Mouse (Mus musculus) CH12.LX (cell line): ENCODE measurements around the gene Elp6. TPM values are rescaled to one million over a fixed set of nuclear protein-coding genes. Genes with fewer than 3 reads are reported as not detected.

Experiments used
- DNase-seq: peaks from one replicate; pipeline ENCODE4 v3.0.0-alpha.2; 2013; ENCODE audit errors: extremely low read depth
- H3K27ac ChIP-seq: 2 replicates; pipeline ENCODE4 v1.5.1; 2012; ENCODE audit warnings: low read depth, mild to moderate bottlenecking, control low read depth, moderate library complexity; ENCODE audit not compliant: insufficient read depth
- H3K27me3 ChIP-seq: replicated peaks from 2 replicates; pipeline ENCODE3; 2012; ENCODE audit warnings: inconsistent platforms
- H3K36me3 ChIP-seq, 2 experiments: replicated peaks in 1 of 2; 2 replicates each; pipeline versions ENCODE3 to v1.6.1; 2012; ENCODE audit warnings: inconsistent platforms in 1 of 2, low read length in 1 of 2, mild to moderate bottlenecking in 1 of 2, mixed read lengths in 1 of 2, moderate library complexity in 1 of 2; ENCODE audit not compliant: control insufficient read depth in 1 of 2, insufficient read depth in 1 of 2
- H3K4me1 ChIP-seq, 2 experiments: 2 replicates each; pipeline ENCODE4 v1.6.1; 2012; ENCODE audit warnings: inconsistent platforms in 1 of 2, moderate library complexity in 1 of 2; ENCODE audit not compliant: insufficient read depth in 2 of 2, control insufficient read depth in 1 of 2
- H3K4me2 ChIP-seq: 2 replicates; pipeline ENCODE4 v1.6.1; 2012; ENCODE audit warnings: low read depth, mild to moderate bottlenecking, control low read depth; ENCODE audit not compliant: poor library complexity, insufficient read depth, severe bottlenecking
- H3K4me3 ChIP-seq, 3 experiments: fragments of 150-350 bp in 1 of 3; sonication (generic) in 1 of 3; replicated peaks in 1 of 3; 2 replicates each; pipeline versions ENCODE3 to v1.5.1; 2011 to 2012; ENCODE audit warnings: low read depth in 2 of 3, low read length in 2 of 3, mild to moderate bottlenecking in 2 of 3, moderate library complexity in 2 of 3, control low read depth in 1 of 3, improper control_type of control experiment in 1 of 3, inconsistent platforms in 1 of 3, mixed read lengths in 1 of 3; ENCODE audit not compliant: poor library complexity in 1 of 3
- H3K79me2 ChIP-seq: replicated peaks from 2 replicates; pipeline ENCODE4 v1.6.1; 2012; ENCODE audit warnings: mild to moderate bottlenecking, moderate library complexity; ENCODE audit not compliant: control insufficient read depth, poor library complexity, insufficient read depth, severe bottlenecking; ENCODE audit errors: extremely low read depth
- H3K9ac ChIP-seq: 2 replicates; pipeline ENCODE4 v1.6.1; 2012; ENCODE audit warnings: low read depth, mild to moderate bottlenecking, control low read depth, moderate library complexity; ENCODE audit not compliant: insufficient read depth
- H3K9me3 ChIP-seq: replicated peaks from 2 replicates; pipeline ENCODE3; 2012; ENCODE audit warnings: low read length, inconsistent platforms, mixed read lengths
- BHLHE40 ChIP-seq: IDR thresholded peaks from 2 replicates; pipeline ENCODE4 v1.6.1; 2011; ENCODE audit warnings: mild to moderate bottlenecking, low read depth, low read length, improper control_type of control experiment
- CHD2 ChIP-seq: IDR thresholded peaks from 2 replicates; pipeline ENCODE4 v1.6.1; 2011; ENCODE audit warnings: low read length, improper control_type of control experiment
- ELF1 ChIP-seq: IDR thresholded peaks from 2 replicates; pipeline ENCODE4 v1.6.1; 2014; ENCODE audit warnings: low read depth, mild to moderate bottlenecking, inconsistent platforms, low read length, improper control_type of control experiment
- EP300 ChIP-seq: IDR thresholded peaks from 2 replicates; pipeline ENCODE4 v1.6.1; 2011; ENCODE audit warnings: low read length, improper control_type of control experiment
- ETS1 ChIP-seq: conservative IDR thresholded peaks from 2 replicates; pipeline ENCODE4 v1.6.1; 2012; ENCODE audit warnings: low read depth, mild to moderate bottlenecking, inconsistent platforms, low read length, improper control_type of control experiment, moderate library complexity
- GABPA ChIP-seq: IDR thresholded peaks from 2 replicates; pipeline ENCODE4 v1.6.1; 2012; ENCODE audit warnings: low read depth, low read length, improper control_type of control experiment, inconsistent platforms; ENCODE audit not compliant: insufficient replicate concordance
- HCFC1 ChIP-seq: IDR thresholded peaks from 2 replicates; pipeline ENCODE4 v1.6.1; 2012; ENCODE audit warnings: low read depth, mild to moderate bottlenecking, inconsistent platforms, low read length, improper control_type of control experiment
- IRF4 ChIP-seq: IDR thresholded peaks from 2 replicates; pipeline ENCODE4 v1.6.1; 2014; ENCODE audit warnings: low read depth, mild to moderate bottlenecking, inconsistent platforms, low read length, improper control_type of control experiment
- JUN ChIP-seq: IDR thresholded peaks from 2 replicates; pipeline ENCODE4 v1.6.1; 2011; ENCODE audit warnings: low read depth, mild to moderate bottlenecking, low read length, improper control_type of control experiment, moderate library complexity; ENCODE audit not compliant: insufficient read depth
- JUND ChIP-seq: conservative IDR thresholded peaks from 2 replicates; pipeline ENCODE4 v1.6.1; 2011; ENCODE audit warnings: low read depth, low read length, improper control_type of control experiment
- MAFK ChIP-seq: IDR thresholded peaks from 2 replicates; pipeline ENCODE4 v1.6.1; 2011; ENCODE audit warnings: low read length, improper control_type of control experiment; ENCODE audit not compliant: insufficient replicate concordance
- MAZ ChIP-seq: IDR thresholded peaks from 2 replicates; pipeline ENCODE4 v1.6.1; 2012; ENCODE audit warnings: low read depth, mild to moderate bottlenecking, inconsistent platforms, low read length, improper control_type of control experiment, moderate library complexity
- MEF2A ChIP-seq: IDR thresholded peaks from 2 replicates; pipeline ENCODE4 v1.6.1; 2014; ENCODE audit warnings: low read depth, mild to moderate bottlenecking, inconsistent platforms, low read length, improper control_type of control experiment, borderline replicate concordance
- NRF1 ChIP-seq: IDR thresholded peaks from 2 replicates; pipeline ENCODE4 v1.6.1; 2014; ENCODE audit warnings: low read depth, mild to moderate bottlenecking, inconsistent platforms, low read length, improper control_type of control experiment, moderate library complexity
- PAX5 ChIP-seq: IDR thresholded peaks from 2 replicates; pipeline ENCODE4 v1.6.1; 2012; ENCODE audit warnings: low read length, inconsistent platforms, mixed read lengths
- POLR2AphosphoS2 ChIP-seq: IDR thresholded peaks from 2 replicates; pipeline ENCODE4 v1.6.1; 2011; ENCODE audit warnings: low read depth, low read length, improper control_type of control experiment
- RCOR1 ChIP-seq: conservative IDR thresholded peaks from 2 replicates; pipeline ENCODE4 v1.6.1; 2012; ENCODE audit warnings: low read depth, mild to moderate bottlenecking, inconsistent platforms, low read length, improper control_type of control experiment
- SMC3 ChIP-seq: IDR thresholded peaks from 2 replicates; pipeline ENCODE4 v1.6.1; 2011; ENCODE audit warnings: low read depth, low read length, improper control_type of control experiment
- TCF12 ChIP-seq: IDR thresholded peaks from 2 replicates; pipeline ENCODE4 v1.6.1; 2014; ENCODE audit warnings: low read depth, mild to moderate bottlenecking, inconsistent platforms, low read length, improper control_type of control experiment
- ZNF384 ChIP-seq: IDR thresholded peaks from 2 replicates; pipeline ENCODE4 v1.6.1; 2012; ENCODE audit warnings: low read depth, low read length, improper control_type of control experiment, inconsistent platforms
- dilution Hi-C: fragments of 300-500 bp; cut with MboI; formaldehyde crosslinking; loops from 2 replicates; pipeline ENCODE4 v1.14.3; 2020; ENCODE audit warnings: low sequenced_read_pairs; ENCODE audit not compliant: extremely low pct_unique_long_range_greater_than_20kb, extremely low pct_ligation_motif_present
- in situ Hi-C: fragments of 300-500 bp; cut with MboI; formaldehyde crosslinking; loops from 3 replicates; pipeline ENCODE4 v1.14.3; 2019; ENCODE audit warnings: low sequenced_read_pairs, low pct_ligation_motif_present, low pct_unique_long_range_greater_than_20kb, mixed read lengths
- polyA plus RNA-seq: library from polyadenylated mRNA; unstranded; fragments of >175 nt; gene quantifications from 2 replicates; pipeline ENCODE4 v1.2.1, GENCODE M21; 2012; ENCODE audit warnings: low read depth; ENCODE audit not compliant: insufficient read length
- total RNA-seq, 2 experiments: library from RNA; depleted of rRNA; stranded (reverse); fragments of 300-350 nt in 1 of 2; fragments of >200 nt in 1 of 2; gene quantifications; 2 replicates each; pipeline ENCODE4 v1.2.3; 2012 to 2014

Elp6 gene
- total and polyA plus RNA-seq, 3 experiments, result 24.2 to 44.7 (median 35.4) TPM

DNA sequence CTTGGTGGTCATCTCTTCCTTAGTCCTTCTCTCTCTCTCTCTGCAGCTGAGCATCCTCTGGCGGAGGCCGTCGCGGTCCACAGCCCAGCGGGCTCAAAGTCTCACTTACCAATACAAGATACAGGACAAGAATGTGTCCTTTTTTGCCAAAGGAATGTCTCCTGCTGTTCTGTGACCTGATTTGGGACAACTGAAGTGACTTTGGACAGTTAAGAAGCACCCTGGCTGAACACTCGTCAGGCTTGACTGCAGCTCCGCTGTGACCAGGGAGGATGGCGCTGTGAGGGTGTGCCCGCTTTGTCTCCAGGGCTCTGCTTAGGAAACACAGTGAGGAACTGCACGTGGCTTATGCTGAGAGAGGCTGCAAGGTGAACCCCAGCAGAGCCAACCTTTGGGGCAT lies 15.8 kb downstream of the Elp6 start:
- in situ Hi-C loops, result no loop called here
- H3K27ac ChIP-seq, result no peak overlapping the region
- no peaks in the 10 kb centered on the region for H3K9me3 ChIP-seq
- H3K79me2 ChIP-seq, result no peaks in the 10 kb centered on the region
- no peak overlapping the region for H3K4me3 ChIP-seq
- no peaks in the 10 kb centered on the region for H3K27me3 ChIP-seq
- H3K36me3 ChIP-seq, result peaks cover 36 to 59% of the 10 kb centered on the region in 2 experiments
- TF ChIP-seq ELF1 (no peak), EP300 (no peak), MEF2A (no peak), ZNF384 (no peak), ETS1 (no peak), POLR2AphosphoS2 (no peak), MAFK (no peak), MAZ (no peak), GABPA (no peak), IRF4 (no peak), SMC3 (no peak), BHLHE40 (no peak)
- TF ChIP-seq, all 38 proteins: peak for 0
- no peak for DNase-seq
- no peak overlapping the region for H3K9ac ChIP-seq
- dilution Hi-C loops, result no loop called here
- H3K4me1 ChIP-seq, result no peaks in the 10 kb centered on the region
- H3K4me2 ChIP-seq, result no peak overlapping the region

DNA sequence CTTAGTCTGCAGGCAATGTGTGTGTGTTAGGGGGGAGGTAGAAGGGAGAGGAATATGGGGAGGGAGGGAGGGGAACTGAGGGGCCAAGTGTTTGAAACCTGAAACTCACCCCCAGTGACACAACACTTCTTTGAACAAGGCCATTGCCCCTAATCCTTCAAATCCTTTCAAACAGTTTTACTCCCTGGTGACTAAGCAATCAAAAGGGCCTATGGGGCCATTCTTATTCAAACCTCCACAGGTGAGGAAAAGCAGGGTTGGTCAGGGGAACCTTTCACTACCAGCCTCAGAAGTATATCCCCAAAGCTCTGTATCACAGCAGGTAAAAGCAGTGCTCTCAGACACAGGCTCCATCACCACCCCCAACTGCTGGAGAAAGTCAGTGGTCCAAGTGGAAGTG lies 18.0 kb downstream of the Elp6 start:
- in situ Hi-C loops (no loop called here), dilution Hi-C loops (no loop called here)
- Histone ChIP-seq H3K27me3 (no peaks in the 10 kb centered on the region), H3K9ac (no peak overlapping the region), H3K79me2 (no peaks in the 10 kb centered on the region), H3K4me3 (no peak overlapping the region), H3K4me1 (no peaks in the 10 kb centered on the region), H3K9me3 (no peaks in the 10 kb centered on the region), H3K36me3 (peaks cover 25 to 46% of the 10 kb centered on the region in 2 experiments), H3K27ac (no peak overlapping the region), H3K4me2 (no peak overlapping the region)
- no peak for DNase-seq
- TF ChIP-seq JUND (no peak), HCFC1 (no peak), JUN (no peak), NRF1 (no peak), TCF12 (no peak), PAX5 (no peak), MAZ (no peak), ZNF384 (no peak), SMC3 (no peak), POLR2AphosphoS2 (no peak), RCOR1 (no peak), CHD2 (no peak)
